Mouse (Mus musculus): ENCODE measurements at regions not wholly inside any gene's neighbourhood (a gene's known extent, or its start where the extent isn't known, plus 50 kb on each side); places are given as distances from the start of the nearest gene placed in this dataset.

DNA sequence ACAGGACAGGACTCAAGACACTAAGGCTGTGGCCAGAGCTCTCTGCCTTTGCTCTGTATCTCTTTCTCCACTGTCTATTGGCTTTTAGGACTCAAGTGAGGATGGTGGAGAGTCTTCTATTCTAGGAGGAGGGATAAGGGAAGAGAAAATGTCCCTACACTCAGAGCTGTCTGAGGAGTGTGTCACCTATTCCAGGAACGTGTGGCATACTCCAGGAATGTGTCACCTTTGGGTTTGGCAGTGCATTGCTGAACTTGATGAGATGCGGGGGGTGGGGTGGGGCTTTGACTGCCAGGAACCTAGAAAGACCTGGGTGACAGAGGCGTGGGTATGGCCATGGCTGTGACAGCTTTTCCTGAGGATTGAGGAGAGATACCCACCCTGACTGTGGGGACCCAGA is 237.1 kb upstream of the Dio3 start:
- TF ChIP-seq TAL1 (IDR thresholded peaks at IDR 0.05; ENCODE audit: low read length) (no peak), GATA1 (IDR thresholded peaks at IDR 0.05; ENCODE audit: low read length) (no peak)

Measured in erythroblast, embryonic 14.5 days (primary cell).